Mouse (Mus musculus) kidney, embryonic 16.5 days (tissue): ENCODE measurements around the gene Vax2. TPM values are rescaled to one million over a fixed set of nuclear protein-coding genes. Genes with fewer than 3 reads are reported as not detected.
A peak's percentile ranks its signal among the peaks of the same experiment; 100 is the strongest.

ENCODE experiments used
- ATAC-seq: fragments of 200-750 bp; cut with Nextera tagmentation; 2 replicates; pipeline ENCODE4 v1.8.0; 2017; ENCODE audit warnings: moderate TSS enrichment; ENCODE audit not compliant: low FRiP score, low TSS enrichment
- H3K27ac ChIP-seq: fragments of 300-500 bp; sonication (generic); 2 replicates; pipeline ENCODE4 v1.5.1; 2014; ENCODE audit warnings: low read length
- H3K27me3 ChIP-seq: fragments of 300-500 bp; sonication (generic); 2 replicates; pipeline ENCODE4 v1.6.1; 2014; ENCODE audit warnings: low read length, control low read depth, mixed read lengths; ENCODE audit not compliant: insufficient read depth
- H3K36me3 ChIP-seq: fragments of 300-500 bp; sonication (generic); 2 replicates; pipeline ENCODE4 v1.6.1; 2014; ENCODE audit warnings: low read length, control low read depth, mixed read lengths; ENCODE audit not compliant: insufficient read depth
- H3K4me1 ChIP-seq: fragments of 300-500 bp; sonication (generic); 2 replicates; pipeline ENCODE4 v1.6.1; 2014; ENCODE audit warnings: low read length, control low read depth, mixed read lengths; ENCODE audit not compliant: insufficient read depth
- H3K4me2 ChIP-seq: fragments of 300-500 bp; sonication (generic); replicated peaks from 2 replicates; pipeline ENCODE4 v1.6.1; 2014; ENCODE audit warnings: low read depth, low read length
- H3K4me3 ChIP-seq: fragments of 300-500 bp; sonication (generic); 2 replicates; pipeline ENCODE4 v1.5.1; 2014; ENCODE audit warnings: mild to moderate bottlenecking, low read length
- H3K9ac ChIP-seq: fragments of 300-500 bp; sonication (generic); replicated peaks from 2 replicates; pipeline ENCODE4 v1.6.1; 2014; ENCODE audit warnings: low read length
- H3K9me3 ChIP-seq: fragments of 300-500 bp; sonication (generic); 2 replicates; pipeline ENCODE4 v1.6.1; 2016; ENCODE audit warnings: low read length, control low read depth
- WGBS: fragments of 180-500 bp; shearing (Covaris S2); extraction: QIAGEN DNeasy Blood & Tissue Kit; methylation state at CpG from one replicate; pipeline ENCODE4 v1.1.7; 2014; 5-methylcytosine and 5-hydroxymethylcytosine counted together
- polyA plus RNA-seq: library from polyadenylated mRNA; unstranded; fragments of >200 nt; fragmentation: Nextera tagmentation; extraction: Ambion mirVana; gene quantifications from 2 replicates; pipeline ENCODE4 v1.2.1, GENCODE M21; 2015

Vax2 gene
- polyA plus RNA-seq, 1 experiment from 2014 or later, result not detected

DNA sequence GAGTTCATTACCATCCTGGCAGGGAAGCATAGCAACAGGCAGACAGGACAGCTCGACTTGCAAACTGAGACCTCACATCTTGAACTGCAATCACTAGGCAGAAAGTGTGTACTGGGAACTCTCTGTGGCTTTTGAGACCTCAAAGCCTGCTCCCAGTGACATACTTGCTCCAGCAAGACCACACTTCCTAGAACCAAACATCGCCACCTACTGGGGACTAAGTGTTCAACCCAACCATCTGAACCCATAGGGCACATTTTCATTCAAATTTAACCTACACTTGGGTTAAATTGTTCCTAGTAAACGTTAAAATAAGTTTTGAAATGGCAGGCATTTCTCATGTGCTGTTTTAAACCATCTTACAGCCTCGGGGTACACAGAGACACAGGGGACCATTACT, 16.1 kb downstream of the Vax2 start:
- 45% methylated on average over 4 of the region's 4 CpGs for WGBS
- Histone ChIP-seq H3K27ac (no peak overlapping the region), H3K9me3 (no peaks in the 10 kb centered on the region), H3K4me2 (no peak overlapping the region), H3K36me3 (no peaks in the 10 kb centered on the region), H3K4me3 (no peak overlapping the region), H3K9ac (no peak overlapping the region), H3K27me3 (peaks cover 34% of the 10 kb centered on the region), H3K4me1 (no peaks in the 10 kb centered on the region)
- no peak for ATAC-seq

- Histone ChIP-seq H3K9me3 (no peaks in the 10 kb centered on the region), H3K4me3 (no peak overlapping the region), H3K36me3 (no peaks in the 10 kb centered on the region), H3K9ac (no peak overlapping the region), H3K4me2 (no peak overlapping the region), H3K27ac (no peak overlapping the region), H3K4me1 (no peaks in the 10 kb centered on the region), H3K27me3 (peaks cover 22% of the 10 kb centered on the region)
- ATAC-seq, result no peak
- 65% methylated on average over 3 of the region's 3 CpGs for WGBS
Observed at GRCm38 (mm10) chr6:83728488-83728887, 17.4 kb downstream of the Vax2 start.

- Histone ChIP-seq H3K27me3 (peaks cover 15% of the 10 kb centered on the region; the same call in 1 of the 2 replicates), H3K9me3 (peaks cover 6% of the 10 kb centered on the region), H3K4me1 (no peaks in the 10 kb centered on the region), H3K27ac (no peak overlapping the region), H3K36me3 (no peaks in the 10 kb centered on the region), H3K4me2 (no peak overlapping the region), H3K4me3 (no peak overlapping the region), H3K9ac (no peak overlapping the region)
- ATAC-seq, result no peak
- 65% methylated on average over 14 of the region's 14 CpGs for WGBS
Observed at GRCm38 (mm10) chr6:83729350-83729970, 18.4 kb downstream of the Vax2 start.

DNA sequence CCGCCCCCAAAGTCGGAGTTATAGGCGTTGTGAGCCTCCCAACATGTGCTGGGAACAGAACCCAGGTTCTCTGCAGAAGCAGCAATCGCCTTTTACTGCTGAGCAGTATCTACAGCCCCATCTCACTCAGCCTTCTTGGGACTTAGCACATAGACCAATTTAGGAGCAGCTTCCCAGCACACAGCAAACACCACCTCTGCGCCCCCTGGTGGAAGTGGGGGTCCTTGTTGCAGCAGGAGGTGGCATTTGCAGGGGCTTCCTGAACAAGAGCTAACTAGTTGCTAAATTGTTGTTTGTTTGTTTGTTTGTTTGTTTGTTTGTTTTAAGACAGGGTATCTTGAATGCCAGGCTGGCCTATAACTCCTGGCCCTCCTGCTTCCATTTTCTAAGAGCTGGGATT, 20.1 kb downstream of the Vax2 start:
- Histone ChIP-seq H3K4me3 (no peak overlapping the region), H3K9ac (no peak overlapping the region), H3K9me3 (peaks cover 8% of the 10 kb centered on the region), H3K36me3 (no peaks in the 10 kb centered on the region), H3K4me1 (no peaks in the 10 kb centered on the region), H3K27ac (no peak overlapping the region), H3K27me3 (peaks cover 5% of the 10 kb centered on the region; the same call in 1 of the 2 replicates), H3K4me2 (no peak overlapping the region)
- no peak for ATAC-seq
- 31% methylated on average over 5 of the region's 5 CpGs for WGBS

GRCm38 (mm10) chr6:83737311-83737710, 26.2 kb downstream of the Vax2 start:
- Histone ChIP-seq H3K36me3 (no peaks in the 10 kb centered on the region), H3K9ac (no peak overlapping the region), H3K27ac (no peak overlapping the region), H3K4me1 (no peaks in the 10 kb centered on the region), H3K4me2 (no peak overlapping the region), H3K4me3 (no peak overlapping the region), H3K27me3 (peaks cover 3% of the 10 kb centered on the region; the same call in 1 of the 2 replicates), H3K9me3 (peaks cover 8% of the 10 kb centered on the region)
- no peak for ATAC-seq
- WGBS, result 30% methylated on average over 13 of the region's 13 CpGs

DNA sequence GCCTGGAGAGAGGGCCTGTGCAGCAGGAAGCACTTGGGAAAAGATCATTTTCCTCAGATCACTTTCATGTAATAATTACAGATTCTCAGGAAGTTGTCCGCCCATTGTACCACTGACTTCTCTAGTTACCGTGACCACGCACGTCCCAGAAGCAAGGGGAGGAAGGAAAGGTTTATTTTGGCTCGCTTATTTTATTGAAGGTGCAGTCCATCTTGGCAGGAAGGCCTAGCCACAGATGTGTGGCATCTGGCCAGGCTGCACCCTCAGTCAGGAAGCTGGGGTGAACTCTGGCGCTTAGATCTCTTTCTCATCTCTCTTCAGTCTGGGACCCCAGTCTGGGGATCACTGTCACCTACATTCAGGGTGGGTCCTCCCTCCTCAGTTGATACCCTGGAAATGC, 27.5 kb downstream of the Vax2 start:
- 19% methylated on average over 6 of the region's 6 CpGs for WGBS

GRCm38 (mm10) chr6:83742761-83743160, 31.7 kb downstream of the Vax2 start, which contains the start of gene Atp6v1b1:
Atp6v1b1 (plus strand) TSS chr6:83742990.
- Histone ChIP-seq H3K9me3 (no peaks in the 10 kb centered on the region), H3K4me1 (no peaks in the 10 kb centered on the region), H3K36me3 (no peaks in the 10 kb centered on the region), H3K4me3 (peak within 1 kb of the TSS; percentile 12; the same call in 1 of the 2 replicates), H3K9ac (no peak within 1 kb of the TSS), H3K4me2 (peak within 1 kb of the TSS; percentile 14; the same call in 1 of the 2 replicates), H3K27ac (peak within 1 kb of the TSS; percentile 31), H3K27me3 (0 out of 2 replicates have a peak, but pooled peaks cover 3% of the 10 kb centered on the region)
- ATAC-seq, result peak; percentile 32; the same call in 1 of the 2 replicates
- WGBS, result 46% methylated on average over 5 of the region's 5 CpGs

More for the DNA sequence above, 27.5 kb downstream of the Vax2 start:
- H3K9ac ChIP-seq, result no peak overlapping the region
- no peak overlapping the region for H3K4me3 ChIP-seq
- H3K27ac ChIP-seq, result no peak overlapping the region
- H3K4me2 ChIP-seq, result no peak overlapping the region
- peaks cover 6% of the 10 kb centered on the region; the same call in 1 of the 2 replicates for H3K27me3 ChIP-seq
- peaks cover 8% of the 10 kb centered on the region for H3K9me3 ChIP-seq
- H3K4me1 ChIP-seq, result no peaks in the 10 kb centered on the region
- H3K36me3 ChIP-seq, result no peaks in the 10 kb centered on the region
- no peak for ATAC-seq

DNA sequence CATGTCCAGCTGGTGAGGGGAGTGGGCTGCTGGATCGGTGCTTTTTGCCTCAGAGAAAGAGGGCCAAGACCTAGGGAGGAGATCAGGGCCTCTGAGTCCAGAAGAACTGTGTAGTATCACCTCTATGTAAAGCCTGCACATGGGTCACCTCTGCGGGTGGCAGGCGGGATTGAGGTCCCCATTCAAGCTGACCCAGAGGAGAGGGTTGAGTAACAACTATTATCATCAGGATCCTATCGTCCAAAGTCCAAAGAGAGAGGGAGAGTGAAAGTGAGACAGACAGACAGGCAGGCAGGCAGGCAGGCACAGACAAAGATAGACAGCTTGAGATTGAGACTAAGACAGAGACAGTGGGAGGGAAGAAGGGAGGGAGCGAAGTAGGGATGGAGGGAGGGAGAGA, 32.1 kb downstream of the Vax2 start:
- ATAC-seq, result no peak
- Histone ChIP-seq H3K4me2 (peak overlapping the region; percentile 14; the same call in 1 of the 2 replicates), H3K27ac (peak overlapping the region; percentile 31; the same call in 1 of the 2 replicates), H3K27me3 (0 out of 2 replicates have a peak, but pooled peaks cover 5% of the 10 kb centered on the region), H3K9ac (no peak overlapping the region), H3K4me3 (peak overlapping the region; percentile 12; the same call in 1 of the 2 replicates), H3K36me3 (no peaks in the 10 kb centered on the region), H3K4me1 (no peaks in the 10 kb centered on the region), H3K9me3 (no peaks in the 10 kb centered on the region)
- WGBS, result 69% methylated on average over 5 of the region's 5 CpGs

DNA sequence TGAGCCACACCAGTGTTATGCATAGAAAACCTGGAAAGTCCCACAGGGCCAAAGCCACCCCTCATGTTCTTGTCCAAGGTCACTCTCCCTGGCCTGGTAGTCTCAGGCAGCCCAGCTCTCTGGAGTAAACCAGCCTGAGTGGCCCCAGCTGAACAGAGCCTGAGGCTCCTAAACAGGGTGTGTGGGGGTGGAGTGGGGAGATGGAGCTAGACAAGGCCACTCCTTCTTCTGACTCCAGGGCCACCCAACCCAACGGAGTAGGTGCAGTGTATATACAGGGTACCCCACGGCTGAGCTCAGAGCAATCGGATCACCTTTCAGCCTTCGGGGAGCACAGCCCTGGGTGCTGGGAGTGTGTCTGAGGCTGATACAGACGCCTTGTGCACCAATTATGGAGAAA, 33.1 kb downstream of the Vax2 start:
- peak overlapping the region; percentile 14; the same call in 1 of the 2 replicates for H3K4me2 ChIP-seq
- no peaks in the 10 kb centered on the region for H3K4me1 ChIP-seq
- peak; percentile 73 for ATAC-seq
- no peak overlapping the region for H3K9ac ChIP-seq
- 0 out of 2 replicates have a peak, but pooled peaks cover 5% of the 10 kb centered on the region for H3K27me3 ChIP-seq
- H3K27ac ChIP-seq, result peak overlapping the region; percentile 59
- WGBS, result 61% methylated on average over 5 of the region's 5 CpGs
- H3K9me3 ChIP-seq, result no peaks in the 10 kb centered on the region
- H3K4me3 ChIP-seq, result no peak overlapping the region
- H3K36me3 ChIP-seq, result no peaks in the 10 kb centered on the region

DNA sequence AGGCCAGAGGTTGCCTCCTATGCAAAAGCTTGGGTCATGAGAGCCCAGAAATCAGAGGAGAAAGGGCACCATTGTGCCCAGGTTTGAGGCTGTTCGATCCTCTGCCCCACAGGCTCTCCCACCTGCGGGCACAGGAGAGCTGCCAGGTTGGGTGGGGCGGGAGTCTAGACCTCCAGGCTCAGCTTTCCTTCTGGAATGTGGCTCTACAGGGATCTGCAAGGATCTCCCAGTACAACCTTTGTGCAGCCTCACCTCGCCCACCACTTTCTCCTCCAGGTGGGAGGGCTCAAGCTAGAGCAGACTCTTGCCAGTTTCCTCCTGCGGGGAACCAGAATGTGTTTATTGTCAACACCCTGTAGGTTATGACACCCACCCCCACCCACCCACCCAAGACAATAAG, 33.5 kb downstream of the Vax2 start:
- H3K9me3 ChIP-seq, result no peaks in the 10 kb centered on the region
- peak overlapping the region; percentile 59; the same call in 1 of the 2 replicates for H3K27ac ChIP-seq
- 0 out of 2 replicates have a peak, but pooled peaks cover 5% of the 10 kb centered on the region for H3K27me3 ChIP-seq
- no peaks in the 10 kb centered on the region for H3K4me1 ChIP-seq
- WGBS, result 65% methylated on average over 5 of the region's 5 CpGs
- H3K4me3 ChIP-seq, result no peak overlapping the region
- H3K4me2 ChIP-seq, result peak overlapping the region; percentile 14; the same call in 1 of the 2 replicates
- no peaks in the 10 kb centered on the region for H3K36me3 ChIP-seq
- H3K9ac ChIP-seq, result no peak overlapping the region
- peak; percentile 36; the same call in 1 of the 2 replicates for ATAC-seq
